Comparison of ENCODE assay signal across 8 mouse cellular contexts in genomic region chr9:108832390-108833108, GRCm38 (mm10). TPM values are rescaled to one million over a fixed set of nuclear protein-coding genes. Genes with fewer than 3 reads are reported as not detected.
DNase-seq lines count a peak whose midpoint lies in the region; ATAC-seq and TF ChIP-seq lines count a peak whose summit lies in the region.

No protein-coding gene starts in this region.

- H3K36me3 ChIP-seq in hindbrain, embryonic 16.5 days (ENCODE audit: control insufficient read depth, insufficient read depth, low read length) = peaks cover 51% of the 10 kb centered on the region
- H3K36me3 ChIP-seq in macrophage (ENCODE audit: inconsistent target) = no peaks in the 10 kb centered on the region

- H3K9me3 ChIP-seq in hindbrain, embryonic 16.5 days (ENCODE audit: control insufficient read depth, low read length) = no peaks in the 10 kb centered on the region

- H3K4me2 ChIP-seq in hindbrain, embryonic 16.5 days (ENCODE audit: low read length) = peak overlapping the region; percentile 73

- TF ChIP-seq CTCF in gastrocnemius, adult 2 months (IDR thresholded peaks at IDR 0.05) = peak; percentile 11; the same call in 1 of the 2 replicates
- TF ChIP-seq CTCF in left cerebral cortex, adult 2 months (IDR thresholded peaks at IDR 0.05) = no peak

- no peak overlapping the region for H3K27ac ChIP-seq in gastrocnemius, adult 2 months
- no peak overlapping the region for H3K27ac ChIP-seq in hindbrain, embryonic 16.5 days (ENCODE audit: low read depth, low read length)
- H3K27ac ChIP-seq in left cerebral cortex, adult 2 months = no peak overlapping the region
- no peak overlapping the region for H3K27ac ChIP-seq in macrophage

- peaks cover 2% of the 10 kb centered on the region for H3K27me3 ChIP-seq in hindbrain, embryonic 16.5 days (replicated peaks; ENCODE audit: control insufficient read depth, insufficient read depth, low read length)

- ATAC-seq in common myeloid progenitor, adult 5-6 weeks (replicated peaks; ENCODE audit: low read depth, poor library complexity, severe bottlenecking) = peak; percentile 89
- peak; percentile 92 for ATAC-seq in hindbrain, embryonic 16.5 days

- peak overlapping the region; percentile 78 for H3K4me3 ChIP-seq in gastrocnemius, adult 2 months
- H3K4me3 ChIP-seq in hindbrain, embryonic 16.5 days (ENCODE audit: low read length) = peak overlapping the region; percentile 36
- H3K4me3 ChIP-seq in left cerebral cortex, adult 2 months = peak overlapping the region; percentile 21
- H3K4me3 ChIP-seq in macrophage (ENCODE audit: inconsistent target) = peak overlapping the region; percentile 18

- 6% methylated on average over 46 of the region's 46 CpGs for WGBS in hindbrain, embryonic 16.5 days
- 8% methylated on average over 44 of the region's 46 CpGs for WGBS in macrophage (ENCODE audit: missing documents)

- intact Hi-C loops in gastrocnemius, adult 2 months (cut with DNase I) = no loop called here
- intact Hi-C loops in left cerebral cortex, adult 2 months (cut with DNase I) = no loop called here

- peak overlapping the region; percentile 29; the same call in 1 of the 2 replicates for H3K9ac ChIP-seq in hindbrain, embryonic 16.5 days (ENCODE audit: low read depth, low read length)

- peaks cover 35% of the 10 kb centered on the region for H3K4me1 ChIP-seq in hindbrain, embryonic 16.5 days (ENCODE audit: control insufficient read depth, insufficient read depth, low read depth, low read length)

- no peaks in the 10 kb centered on the region for H3K79me2 ChIP-seq in macrophage (ENCODE audit: inconsistent target)

- DNase-seq in ZHBTc4 (ENCODE audit: low read depth, low spot score) = peak; percentile 98
- peak; percentile 92 for DNase-seq in gastrocnemius, adult 2 months
- peak; percentile 60 to 72 for DNase-seq in left cerebral cortex, adult 2 months (ENCODE audit: extremely low spot score in 1 of 2, low spot score in 2 of 2)
- peak; percentile 97 for DNase-seq in retina, postnatal 1 day
- peak; percentile 79 for DNase-seq in thymus, postnatal 4 days

RNA-seq across cellular contexts. Expression of gene Celsr3, which starts 6.4 kb away (rescaled TPM):
- total RNA-seq in common myeloid progenitor, adult 5-6 weeks (2017) = 0.10 and 0.23 TPM in 2 replicates
- total RNA-seq in gastrocnemius, adult 2 months (2021) = under 1 TPM in 1 of 2 experiments, not detected in 1; 0.05 TPM
- 11.6 and 12.8 TPM in 2 replicates for polyA plus RNA-seq in hindbrain, embryonic 16.5 days (2015; fragmentation: Nextera tagmentation; extraction: Ambion mirVana)
- 10 to 100 TPM; 65.1 to 75.0 TPM for total RNA-seq in left cerebral cortex, adult 2 months (2021)
- 10 to 100 TPM in 25 of 26 experiments, 1 to 10 TPM in 1; 6.5 to 34.9 (median 17.8) TPM for total RNA-seq in macrophage (2018; cell fraction: chromatin; rRNA removed)
- total RNA-seq in macrophage (2018; cell fraction: cytosol; rRNA removed) = 1 to 10 TPM in 16 of 26 experiments, under 1 TPM in 10; 0.29 to 2.4 (median 1.1) TPM
- total RNA-seq in macrophage (2018; cell fraction: nucleus; rRNA removed) = 10 to 100 TPM in 9 of 26 experiments, 1 to 10 TPM in 17; 3.2 to 20.2 (median 7.4) TPM
- 0.53 to 1.2 TPM (median 0.95 TPM) in 3 replicates for polyA plus RNA-seq in macrophage (2018)

RNA-seq across cellular contexts. Expression of gene Slc26a6, which starts 20.5 kb away (rescaled TPM):
- total RNA-seq in common myeloid progenitor, adult 5-6 weeks (2017) = 1.3 and 1.8 TPM in 2 replicates
- 10 to 100 TPM; 15.7 to 21.2 TPM for total RNA-seq in gastrocnemius, adult 2 months (2021)
- polyA plus RNA-seq in hindbrain, embryonic 16.5 days (2015; fragmentation: Nextera tagmentation; extraction: Ambion mirVana) = 21.9 and 22.2 TPM in 2 replicates
- 10 to 100 TPM; 17.1 to 17.8 TPM for total RNA-seq in left cerebral cortex, adult 2 months (2021)
- 100 to 1,000 TPM in 2 of 26 experiments, 10 to 100 TPM in 24; 22.9 to 117 (median 53.7) TPM for total RNA-seq in macrophage (2018; cell fraction: chromatin; rRNA removed)
- 10 to 100 TPM in 16 of 26 experiments, 1 to 10 TPM in 10; 5.4 to 20.5 (median 10.4) TPM for total RNA-seq in macrophage (2018; cell fraction: cytosol; rRNA removed)
- 10 to 100 TPM; 11.7 to 65.4 (median 27.8) TPM for total RNA-seq in macrophage (2018; cell fraction: nucleus; rRNA removed)
- 5.2 to 17.9 TPM (median 8.1 TPM) in 3 replicates for polyA plus RNA-seq in macrophage (2018)

RNA-seq across cellular contexts. Expression of gene Nckipsd, which starts 24.4 kb away (rescaled TPM):
- total RNA-seq in common myeloid progenitor, adult 5-6 weeks (2017) = 1.6 and 6.1 TPM in 2 replicates
- 1 to 10 TPM; 3.6 to 5.3 TPM for total RNA-seq in gastrocnemius, adult 2 months (2021)
- polyA plus RNA-seq in hindbrain, embryonic 16.5 days (2015; fragmentation: Nextera tagmentation; extraction: Ambion mirVana) = 32.2 and 35.1 TPM in 2 replicates
- total RNA-seq in left cerebral cortex, adult 2 months (2021) = 10 to 100 TPM; 64.7 to 68.0 TPM
- total RNA-seq in macrophage (2018; cell fraction: chromatin; rRNA removed) = 100 to 1,000 TPM in 2 of 26 experiments, 10 to 100 TPM in 21, 1 to 10 TPM in 3; 7.9 to 150 (median 45.0) TPM
- total RNA-seq in macrophage (2018; cell fraction: cytosol; rRNA removed) = 10 to 100 TPM in 12 of 26 experiments, 1 to 10 TPM in 14; 5.3 to 20.4 (median 9.1) TPM
- 10 to 100 TPM in 22 of 26 experiments, 1 to 10 TPM in 4; 5.9 to 93.4 (median 20.0) TPM for total RNA-seq in macrophage (2018; cell fraction: nucleus; rRNA removed)
- 10.6 to 19.3 TPM (median 11.4 TPM) in 3 replicates for polyA plus RNA-seq in macrophage (2018)

RNA-seq across cellular contexts. Expression of gene Ip6k2, which starts 49.0 kb away (rescaled TPM):
- total RNA-seq in common myeloid progenitor, adult 5-6 weeks (2017) = 52.2 and 57.5 TPM in 2 replicates
- total RNA-seq in gastrocnemius, adult 2 months (2021) = 10 to 100 TPM; 16.0 to 16.7 TPM
- polyA plus RNA-seq in hindbrain, embryonic 16.5 days (2015; fragmentation: Nextera tagmentation; extraction: Ambion mirVana) = 178 and 185 TPM in 2 replicates
- 100 to 1,000 TPM; 143 to 164 TPM for total RNA-seq in left cerebral cortex, adult 2 months (2021)
- total RNA-seq in macrophage (2018; cell fraction: chromatin; rRNA removed) = 100 to 1,000 TPM in 1 of 26 experiments, 10 to 100 TPM in 25; 42.2 to 107 (median 66.8) TPM
- 10 to 100 TPM; 19.5 to 32.7 (median 24.9) TPM for total RNA-seq in macrophage (2018; cell fraction: cytosol; rRNA removed)
- 10 to 100 TPM; 25.4 to 67.9 (median 46.8) TPM for total RNA-seq in macrophage (2018; cell fraction: nucleus; rRNA removed)
- 21.7 to 28.6 TPM (median 24.7 TPM) in 3 replicates for polyA plus RNA-seq in macrophage (2018)

Comparison
In these comparisons a context has a peak if more than half of its experiments do, and no peak if none do; other contexts are left out.
1. H3K4me3 ChIP-seq: peak in every context shown above with its lines; median percentile 78 in gastrocnemius, adult 2 months; 36 in hindbrain, embryonic 16.5 days; 21 in left cerebral cortex, adult 2 months; 18 in macrophage.
2. RNA of gene Celsr3, which starts 6.4 kb away (total RNA-seq): 65.1 to 75.0 TPM in left cerebral cortex, adult 2 months; 0.10 to 0.23 TPM in common myeloid progenitor, adult 5-6 weeks and 0.05 TPM in gastrocnemius, adult 2 months; every median in the first group is over 10 times any median in the second.
3. Peak in every context shown above with its lines, with median percentiles within 50 percentile points of each other: DNase-seq.